Mouse (Mus musculus) embryonic fibroblast, embryonic 13.5 days (primary cell): Measurements from ENCODE around the gene Atp6v0c. TPM values are rescaled to one million over a fixed set of nuclear protein-coding genes. Genes with fewer than 3 reads are reported as not detected.

Experiments
- H3K27ac ChIP-seq: 2 replicates; pipeline ENCODE4 v1.5.1; 2012; ENCODE audit warnings: low read length, control low read depth, inconsistent platforms; ENCODE audit not compliant: insufficient read depth
- H3K4me1 ChIP-seq: 2 replicates; pipeline ENCODE4 v1.6.1; 2011; ENCODE audit warnings: low read length; ENCODE audit not compliant: control insufficient read depth, insufficient read depth
- H3K4me3 ChIP-seq: 2 replicates; pipeline ENCODE4 v1.5.1; 2011; ENCODE audit warnings: mild to moderate bottlenecking, control low read depth, low read length; ENCODE audit not compliant: insufficient read depth
- CTCF ChIP-seq: IDR thresholded peaks from 2 replicates; pipeline ENCODE4 v1.5.1; 2011; ENCODE audit warnings: mild to moderate bottlenecking, control low read depth, low read length, moderate library complexity, borderline replicate concordance; ENCODE audit not compliant: insufficient read depth
- POLR2A ChIP-seq: IDR thresholded peaks from 2 replicates; pipeline ENCODE4 v1.6.1; 2011; ENCODE audit warnings: low read depth, mild to moderate bottlenecking, control low read depth, low read length, moderate library complexity
- polyA plus RNA-seq: library from polyadenylated mRNA; stranded (reverse); fragments of >200 nt; gene quantifications from 2 replicates; pipeline ENCODE4 v1.2.4, GENCODE M21; 2011; ENCODE audit warnings: low read depth; ENCODE audit not compliant: missing spikeins, insufficient read length

Gene Atp6v0c
- polyA plus RNA-seq, 1 experiment, result 382 TPM

DNA sequence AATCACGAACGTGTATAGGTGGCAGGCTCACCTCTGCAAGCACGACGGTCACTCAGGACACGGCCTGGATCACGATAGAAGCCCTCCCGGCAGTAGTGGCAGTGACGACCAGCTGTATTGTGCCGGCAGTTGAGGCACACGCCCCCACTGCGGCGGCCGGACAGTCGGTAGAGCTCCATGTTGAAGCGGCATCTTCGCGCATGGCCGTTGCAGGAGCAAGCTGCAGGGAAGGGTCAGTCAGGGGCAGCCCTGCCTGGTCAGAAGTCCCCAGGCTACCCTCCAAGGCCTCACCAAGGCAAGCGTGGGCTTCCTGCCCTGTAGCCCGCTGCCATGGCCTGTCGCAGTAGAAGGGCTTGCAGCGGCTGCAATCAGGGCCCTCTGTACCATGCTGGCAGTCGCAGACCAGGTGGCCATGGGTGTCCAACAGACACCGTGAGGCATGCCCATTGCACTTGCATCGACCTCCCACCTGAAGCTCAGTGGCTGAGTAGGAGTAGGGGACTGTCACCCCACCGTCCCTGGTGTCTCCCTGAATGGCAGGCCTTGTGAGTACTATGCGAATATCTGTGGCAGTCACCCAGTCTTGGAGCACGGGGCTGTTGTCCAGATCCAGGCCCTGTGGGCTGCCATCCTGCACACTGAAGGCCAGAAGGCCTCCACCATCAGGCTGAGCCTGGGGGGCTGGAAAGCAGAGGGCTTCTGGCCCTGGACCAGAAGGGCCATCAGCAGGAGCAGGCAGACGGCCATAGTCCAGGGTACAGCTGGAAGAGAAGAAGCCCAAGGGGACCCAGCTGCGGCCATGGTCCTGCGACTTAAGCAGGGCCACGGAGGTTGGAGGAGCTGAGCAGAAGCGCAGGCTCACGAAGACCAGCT, 38.5 kb upstream of the Atp6v0c start:
- Histone ChIP-seq H3K4me1 (peaks cover 9% of the 10 kb centered on the region), H3K27ac (no peak overlapping the region), H3K4me3 (no peak overlapping the region)
- TF ChIP-seq CTCF (no peak), POLR2A (peak; percentile 13; the same call in 1 of the 2 replicates)

DNA sequence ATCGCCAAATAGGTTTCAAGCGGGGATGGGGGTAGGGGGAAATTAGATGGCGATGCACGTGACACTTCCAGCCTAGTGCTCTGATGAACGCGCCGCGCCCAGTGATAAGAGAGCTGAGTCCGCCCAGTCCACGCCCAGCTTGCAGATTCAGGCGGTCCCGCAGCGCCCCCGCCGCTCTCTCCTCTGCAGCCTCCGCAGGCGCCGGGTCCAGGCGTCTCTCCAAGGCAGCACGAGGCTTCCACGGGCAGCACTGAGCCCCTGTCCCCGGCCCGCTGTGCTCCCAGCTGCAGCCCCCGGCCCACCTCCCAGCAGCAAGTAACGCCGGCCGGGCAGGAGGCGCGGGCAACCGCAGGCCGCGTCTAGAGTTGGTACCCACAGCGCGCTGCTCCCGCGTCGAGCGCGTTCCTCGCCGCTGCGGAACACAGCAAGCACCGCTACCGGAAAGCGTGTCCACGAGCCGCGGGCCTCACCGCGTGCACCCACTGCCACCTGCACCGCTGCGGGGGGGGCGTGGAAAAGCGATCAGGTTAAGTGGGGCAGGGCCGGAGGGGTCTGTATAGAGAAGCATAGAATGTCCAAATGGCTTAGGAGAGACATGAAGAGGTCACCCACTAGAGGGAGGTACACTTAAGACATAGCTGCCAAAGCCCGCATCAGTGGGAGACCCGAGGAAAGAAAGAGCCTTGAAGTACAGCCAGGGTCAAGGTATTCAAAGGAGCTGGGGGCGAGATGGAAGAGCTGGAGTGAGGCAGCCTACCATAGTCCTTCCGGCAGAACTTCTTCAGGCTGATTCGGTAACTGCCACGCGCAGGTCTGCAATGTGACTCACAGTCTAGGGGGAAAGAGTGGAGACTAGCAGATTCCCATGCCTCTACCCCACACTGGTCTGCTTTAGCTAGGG, 37.2 kb upstream of the Atp6v0c start:
- H3K4me3 ChIP-seq, result 0 out of 2 replicates have a peak overlapping the region, but pooled peaks have one; percentile 1
- TF ChIP-seq CTCF (no peak), POLR2A (no peak)
- no peak overlapping the region for H3K27ac ChIP-seq
- H3K4me1 ChIP-seq, result peaks cover 9% of the 10 kb centered on the region

DNA sequence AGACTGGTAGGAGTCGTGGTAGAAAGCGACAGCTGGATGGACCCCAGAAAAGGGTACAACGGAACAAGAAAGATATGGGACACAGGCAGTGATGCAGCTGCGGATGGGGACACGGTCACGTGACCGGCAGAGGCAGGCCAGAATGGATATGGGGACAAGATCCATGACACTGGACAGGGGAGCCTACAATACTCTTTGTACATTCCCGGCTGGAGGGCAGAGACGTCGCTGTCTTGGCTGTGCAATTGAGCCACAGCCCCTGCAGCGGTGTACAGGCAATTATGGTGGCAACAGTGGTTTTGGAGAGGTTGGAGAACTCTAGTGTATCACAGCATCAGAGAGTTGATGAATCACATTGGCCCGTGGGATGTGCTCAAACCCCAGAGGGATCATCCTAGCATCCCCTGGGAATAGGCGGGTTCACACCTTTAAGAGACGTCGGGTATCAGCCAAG, 36.4 kb upstream of the Atp6v0c start:
- Histone ChIP-seq H3K27ac (no peak overlapping the region), H3K4me1 (peaks cover 9% of the 10 kb centered on the region), H3K4me3 (peak overlapping the region; percentile 25)
- TF ChIP-seq CTCF (no peak), POLR2A (no peak; the same call in 1 of the 2 replicates)

DNA sequence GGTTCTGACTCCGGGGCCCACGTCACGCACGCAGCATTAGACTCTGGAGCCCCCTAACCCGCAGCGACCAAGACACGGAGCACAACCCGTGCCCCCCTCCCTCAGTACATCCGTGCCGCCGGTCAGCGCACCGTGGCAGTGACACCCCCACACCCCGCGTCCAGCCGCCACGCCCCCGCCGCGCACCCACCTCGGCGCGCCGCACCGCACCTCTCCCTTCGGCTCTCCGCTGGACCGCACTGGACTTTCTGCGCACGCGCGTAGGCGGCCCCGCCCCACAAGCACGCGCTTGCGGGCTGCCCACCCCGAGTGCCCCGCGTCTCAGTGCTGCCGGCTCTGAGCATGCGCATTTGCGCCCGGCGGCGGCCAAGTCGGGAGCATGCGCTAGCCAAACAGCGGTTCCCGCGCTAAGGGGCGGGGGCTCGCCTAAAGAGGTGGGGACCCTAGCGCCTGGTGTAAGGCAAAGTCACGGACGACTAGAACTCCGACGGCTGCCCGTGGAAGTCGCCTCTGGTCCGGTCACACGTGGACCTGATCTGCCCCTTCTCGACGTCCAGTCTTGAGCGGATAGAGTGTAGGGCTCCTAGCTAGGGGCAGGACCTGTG, 35.9 kb upstream of the Atp6v0c start, which contains the start of gene Tbc1d24:
TSS of gene Tbc1d24 (minus strand) at position 279 of the 605 bp plus-strand sequence.
- TF ChIP-seq CTCF, result no peak
- TF ChIP-seq POLR2A, result peak; percentile 77
- H3K4me3 ChIP-seq, result peak within 1 kb of the TSS; percentile 69
- peaks cover 9% of the 10 kb centered on the region for H3K4me1 ChIP-seq
- no peak within 1 kb of the TSS for H3K27ac ChIP-seq

DNA sequence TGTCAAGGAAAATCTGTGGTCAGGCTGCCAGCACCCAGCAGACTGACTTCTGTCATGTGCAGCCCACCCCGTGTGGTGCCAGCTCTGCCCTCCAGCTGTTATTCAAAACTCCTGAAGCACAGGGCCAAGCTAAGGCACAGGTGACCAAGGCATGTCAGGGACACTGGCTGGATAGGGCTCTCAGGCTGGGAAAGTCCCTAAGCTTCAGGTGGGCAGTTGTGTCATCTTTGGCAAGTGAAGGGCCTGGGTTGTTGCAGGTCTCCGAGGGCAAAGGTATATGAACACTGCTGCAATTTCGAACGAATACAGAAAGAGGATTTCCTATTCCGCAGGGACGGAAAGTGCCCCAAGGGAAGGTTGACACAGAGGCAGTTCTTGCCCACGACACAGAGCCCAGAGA, 35.3 kb upstream of the Atp6v0c start:
- no peak overlapping the region for H3K27ac ChIP-seq
- TF ChIP-seq CTCF (no peak), POLR2A (no peak)
- H3K4me1 ChIP-seq, result peaks cover 9% of the 10 kb centered on the region

DNA sequence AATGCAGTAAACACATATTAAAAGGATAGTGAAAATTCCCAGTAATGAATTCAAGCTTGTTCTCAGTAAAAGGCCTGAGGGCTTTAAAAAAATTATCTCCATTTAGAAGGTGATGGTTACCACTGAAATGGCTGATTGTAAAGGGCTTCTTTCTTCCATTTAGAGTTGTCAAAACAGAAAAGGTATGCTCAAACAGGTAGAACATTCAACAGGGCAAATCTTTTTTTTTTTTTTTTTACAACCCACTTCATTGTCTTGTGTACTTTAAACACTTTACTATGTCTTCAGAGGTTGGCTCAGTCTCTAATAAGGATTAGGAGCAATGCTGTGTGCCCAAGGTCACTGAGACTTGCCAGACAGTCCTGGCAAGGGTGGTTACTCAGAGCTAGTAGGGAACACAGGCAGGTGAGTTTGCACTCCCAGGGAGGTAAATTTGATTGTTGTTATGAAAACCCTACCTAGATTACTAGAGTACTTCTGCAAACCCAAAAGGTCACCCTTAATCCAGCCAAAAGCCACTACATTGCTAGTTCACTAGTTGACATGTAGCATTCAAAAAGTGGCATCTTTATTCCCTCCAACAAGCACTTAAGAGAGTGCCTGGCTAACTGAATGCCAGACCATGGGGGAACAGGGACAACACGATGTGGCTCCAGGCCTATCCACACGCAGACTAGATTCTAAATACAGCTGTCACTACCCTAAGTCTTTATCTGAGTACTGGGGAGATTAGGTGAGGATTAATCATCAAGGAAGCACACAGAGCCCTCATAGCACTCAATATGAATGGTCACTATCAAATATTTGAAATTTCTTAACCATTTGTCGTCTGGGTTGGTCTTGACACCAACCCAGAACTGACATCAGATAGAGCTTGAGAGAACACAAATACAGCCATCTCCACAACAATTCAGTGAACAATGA, 34.4 kb upstream of the Atp6v0c start:
- peaks cover 9% of the 10 kb centered on the region for H3K4me1 ChIP-seq
- 0 out of 2 replicates have a peak, but pooled peaks have one; percentile 6 for TF ChIP-seq POLR2A
- no peak for TF ChIP-seq CTCF
- H3K27ac ChIP-seq, result no peak overlapping the region
- no peak overlapping the region for H3K4me3 ChIP-seq

More for the DNA sequence above, 35.3 kb upstream of the Atp6v0c start:
- peak overlapping the region; percentile 69 for H3K4me3 ChIP-seq

DNA sequence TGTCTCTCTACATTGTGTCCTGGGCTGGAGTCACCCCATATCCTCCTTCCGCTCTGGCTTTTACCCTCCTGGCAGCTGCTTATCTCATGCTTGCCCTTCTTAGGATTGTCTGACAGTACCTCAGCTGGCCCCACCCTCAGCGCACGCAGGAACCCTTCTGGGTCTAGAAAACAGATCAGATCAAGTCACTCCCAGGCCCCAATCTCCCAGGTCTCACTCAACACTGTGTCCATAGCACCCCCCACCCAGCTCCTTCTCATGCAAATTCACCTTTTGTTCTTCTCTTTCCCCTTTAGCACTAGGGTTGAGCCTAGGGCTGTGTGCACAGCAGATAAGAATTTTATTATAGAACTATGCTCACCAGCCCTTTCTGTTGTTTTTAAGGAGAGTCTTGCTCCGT, 33.6 kb upstream of the Atp6v0c start:
- no peak for TF ChIP-seq CTCF
- no peak for TF ChIP-seq POLR2A
- Histone ChIP-seq H3K4me3 (no peak overlapping the region), H3K27ac (no peak overlapping the region), H3K4me1 (peaks cover 4% of the 10 kb centered on the region)

DNA sequence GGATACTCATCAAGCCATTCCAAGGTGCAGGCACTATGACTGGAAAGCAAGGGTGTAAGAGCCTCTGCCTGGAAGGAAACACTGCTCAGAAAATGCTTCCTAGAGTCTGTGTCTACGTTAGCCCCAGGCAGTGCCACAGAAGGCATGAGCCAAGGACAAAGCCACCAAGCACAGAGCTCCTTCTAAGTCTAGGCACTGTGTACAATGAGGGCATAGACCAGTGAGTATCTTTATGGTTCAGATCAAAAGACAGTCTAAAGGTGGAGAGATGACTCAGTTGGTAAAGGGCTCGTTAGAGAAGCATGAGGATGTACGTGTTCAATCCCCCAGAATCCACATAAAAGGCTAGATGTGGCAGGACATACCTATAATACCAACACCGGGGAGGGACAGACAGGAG, 31.6 kb upstream of the Atp6v0c start:
- no peak overlapping the region for H3K27ac ChIP-seq
- TF ChIP-seq CTCF, result no peak
- no peak for TF ChIP-seq POLR2A
- H3K4me1 ChIP-seq, result peaks cover 4% of the 10 kb centered on the region
- H3K4me3 ChIP-seq, result no peak overlapping the region
